Mouse (Mus musculus): Measurements from ENCODE around the gene Uba5. TPM values are rescaled to one million over a fixed set of nuclear protein-coding genes. Genes with fewer than 3 reads are reported as not detected.
A peak's percentile ranks its signal among the peaks of the same experiment; 100 is the strongest.

Uba5 gene
- polyA plus RNA-seq, 2 experiments from 2014 or later = 11.6 to 14.6 TPM

- ATAC-seq = peak; percentile 89
These were observed 469 bp upstream of the Uba5 start, which contains the start of gene Acad11 for GRCm38 (mm10) chr9:104063244-104063961. Gene Acad11, plus strand, starts transcription at chr9:104063377.

- ATAC-seq = no peak
These were observed 11.9 kb downstream of the Uba5 start for GRCm38 (mm10) chr9:104051028-104051427.

- no peak for ATAC-seq
These were observed 19.3 kb downstream of the Uba5 start for GRCm38 (mm10) chr9:104043676-104044075.

- ATAC-seq = no peak
These were observed 22.6 kb downstream of the Uba5 start, which contains the start of gene Gm28305 for GRCm38 (mm10) chr9:104040362-104040761. Gene Gm28305, plus strand, starts transcription at chr9:104040662.

- no peak for ATAC-seq
These were observed 23.2 kb downstream of the Uba5 start for GRCm38 (mm10) chr9:104039742-104040141.

- no peak for ATAC-seq
These were observed 23.8 kb downstream of the Uba5 start for GRCm38 (mm10) chr9:104039031-104039695.

GRCm38 (mm10) chr9:104038266-104038665, 24.7 kb downstream of the Uba5 start:
- no peak for ATAC-seq

- ATAC-seq = peak; percentile 83
These were observed 27.5 kb downstream of the Uba5 start for GRCm38 (mm10) chr9:104035261-104036015.

- ATAC-seq = no peak
These were observed 28.2 kb downstream of the Uba5 start for GRCm38 (mm10) chr9:104034718-104035117.

GRCm38 (mm10) chr9:104034231-104034630, 28.7 kb downstream of the Uba5 start:
- ATAC-seq = no peak

GRCm38 (mm10) chr9:104029861-104030260, 33.1 kb downstream of the Uba5 start:
- no peak for ATAC-seq

GRCm38 (mm10) chr9:104027186-104027585, 35.7 kb downstream of the Uba5 start:
- no peak for ATAC-seq

- ATAC-seq = no peak
These were observed 41.9 kb downstream of the Uba5 start for GRCm38 (mm10) chr9:104021026-104021425.

- ATAC-seq = no peak
These were observed 48.4 kb downstream of the Uba5 start for GRCm38 (mm10) chr9:104014526-104014925.

GRCm38 (mm10) chr9:104002913-104003330, 60.0 kb downstream of the Uba5 start:
- ATAC-seq = peak; percentile 42

GRCm38 (mm10) chr9:104001921-104002859, 60.7 kb downstream of the Uba5 start, which contains the start of gene Nphp3:
Gene Nphp3, plus strand, starts transcription at chr9:104002544.
- peak; percentile 94 for ATAC-seq

- ATAC-seq = no peak
These were observed 62.3 kb downstream of the Uba5 start for GRCm38 (mm10) chr9:104000601-104001000.

Other genes starting within 250 kb of the Uba5 start
- gene Nphp3, start 60.6 kb downstream of the Uba5 start, polyA plus RNA-seq (2017; shearing (Covaris generic)) = under 1 TPM; 0.39 to 0.85 TPM
- 1 to 10 TPM in 1 of 2 experiments, not detected in 1; 1.5 TPM for gene Gm28305, start 22.5 kb downstream of the Uba5 start, polyA plus RNA-seq (2017; shearing (Covaris generic))
- gene Acad11, start 243 bp upstream of the Uba5 start, polyA plus RNA-seq (2017; shearing (Covaris generic)) = 10 to 100 TPM in 1 of 2 experiments, 1 to 10 TPM in 1; 9.5 to 12.7 TPM
- gene Ackr4, start 63.8 kb upstream of the Uba5 start, polyA plus RNA-seq (2017; shearing (Covaris generic)) = under 1 TPM; 0.42 to 0.49 TPM
- 10 to 100 TPM; 19.1 to 19.8 TPM for gene Dnajc13, start 199.8 kb upstream of the Uba5 start, polyA plus RNA-seq (2017; shearing (Covaris generic))